Mouse (Mus musculus) gastrocnemius, adult 18-20 months (tissue): ENCODE results near the gene Gmppb. TPM values are rescaled to one million over a fixed set of nuclear protein-coding genes. Genes with fewer than 3 reads are reported as not detected.
"Not testable (repeated sequence)": the region's sequence is repeated elsewhere in the genome, so short reads cannot be mapped to it uniquely, and the experiment has no call there.

Experiments
- DNase-seq: peaks from one replicate; pipeline ENCODE4 v3.0.0; 2021; ENCODE audit warnings: low spot score
- long read RNA-seq, 2 experiments: library from polyadenylated mRNA; stranded (forward); transcript quantifications; one replicate each; pipeline ENCODE4 v2.0.0; 2021
- total RNA-seq, 2 experiments: library from RNA; stranded (reverse); gene quantifications; 2 replicates each; pipeline ENCODE4 v1.2.3; 2021

Gmppb gene
- total RNA-seq = 1 to 10 TPM; 4.0 to 4.4 TPM
- long read RNA-seq, experiment 1, partial matches to known transcripts = 0 of 2 reads
- long read RNA-seq, experiment 1, other reads (novel, unspliced or antisense) = 0 of 2 reads
- long read RNA-seq, experiment 2, partial matches to known transcripts = 0 of 4 reads
- long read RNA-seq, experiment 2, other reads (novel, unspliced or antisense) = 0 of 4 reads

GRCm38 (mm10) chr9:108049016-108049455 is at the start of gene Gmppb:
Gene Gmppb (plus strand): TSS chr9:108049242.
- peak; percentile 96 for DNase-seq

DNA sequence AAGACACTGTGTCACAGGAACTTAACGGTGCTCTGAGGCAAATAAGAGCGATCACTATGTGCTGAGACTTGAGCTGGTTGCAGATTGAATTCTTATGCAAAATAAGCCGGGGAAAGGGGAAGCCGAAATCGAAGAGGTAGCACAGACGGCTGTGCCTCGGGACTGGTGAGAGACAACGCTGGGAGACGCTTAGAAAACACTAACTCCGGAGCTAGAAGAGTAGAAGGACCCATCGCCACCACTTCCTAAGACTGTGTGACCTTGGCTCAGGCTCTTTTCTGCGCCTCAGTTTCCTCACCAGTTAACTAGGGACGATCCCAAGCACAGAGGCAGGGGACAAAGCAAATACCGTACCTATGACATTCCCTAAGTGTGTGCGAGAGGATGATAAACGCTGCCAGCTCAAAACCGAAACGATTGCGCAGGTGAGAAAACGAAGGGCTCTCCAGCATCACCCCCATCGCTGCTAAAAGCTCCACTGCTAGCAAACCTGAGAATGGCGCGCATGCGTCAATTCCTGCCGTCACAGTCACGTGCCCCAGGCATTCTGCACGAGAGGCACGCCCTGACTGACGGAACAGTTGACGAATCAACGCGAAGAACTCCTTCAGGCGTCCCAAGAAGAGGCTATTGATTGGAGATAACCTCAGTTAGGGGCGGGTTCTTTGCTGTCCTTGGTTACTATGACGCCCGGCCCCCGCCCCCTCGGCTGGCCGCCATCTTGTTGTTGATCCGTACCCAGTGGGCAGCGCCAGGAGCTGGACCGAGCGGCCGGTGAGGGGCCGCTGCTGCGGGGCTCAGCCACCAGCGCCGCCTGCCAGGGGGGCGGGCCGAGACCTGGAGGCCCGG is 46.9 kb upstream of the Gmppb start, which contains the start of gene Ip6k1:
Gene Ip6k1, plus strand, starts transcription at position 580 of the 849 bp plus-strand sequence.
- peak; percentile 100 for DNase-seq

DNA sequence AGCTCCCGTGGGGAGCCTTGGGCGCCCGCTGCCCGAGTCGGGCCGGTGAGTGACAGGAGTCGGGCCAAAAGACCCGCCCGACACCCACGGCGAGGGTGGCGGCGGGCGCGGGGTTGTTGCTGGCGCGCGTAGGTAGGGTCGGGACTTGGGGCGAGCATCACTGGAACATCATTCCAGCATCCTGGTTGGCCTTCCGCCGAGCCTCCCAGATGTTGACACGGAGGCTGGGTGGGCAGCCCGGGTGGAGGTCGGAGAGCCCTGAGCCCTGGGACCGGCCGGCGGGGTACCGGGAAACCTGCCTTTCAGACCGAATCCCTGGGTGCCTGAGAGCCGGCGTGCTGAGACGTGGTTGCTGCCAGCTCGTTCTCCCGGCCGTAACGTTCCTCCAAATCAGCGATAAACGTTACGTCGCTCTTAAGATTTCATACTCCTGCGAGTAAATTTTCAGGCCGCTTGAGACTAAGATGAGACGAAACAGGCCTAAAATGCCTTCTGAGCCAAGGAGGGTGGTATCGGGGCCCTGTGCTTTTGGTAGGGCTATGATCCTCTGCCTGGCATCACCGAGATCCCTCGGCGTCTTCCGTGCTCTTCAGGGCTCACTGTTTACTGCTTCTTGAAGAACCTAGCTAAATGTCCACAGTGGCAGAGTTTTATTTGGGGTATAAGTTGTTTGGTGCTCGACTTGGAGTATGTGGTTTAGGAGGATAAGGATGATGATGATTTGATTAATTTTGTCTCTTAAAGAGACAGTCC is 46.1 kb upstream of the Gmppb start:
- peak; percentile 37 for DNase-seq

GRCm38 (mm10) chr9:108003531-108003890 is 45.5 kb upstream of the Gmppb start:
- DNase-seq = no peak

DNA sequence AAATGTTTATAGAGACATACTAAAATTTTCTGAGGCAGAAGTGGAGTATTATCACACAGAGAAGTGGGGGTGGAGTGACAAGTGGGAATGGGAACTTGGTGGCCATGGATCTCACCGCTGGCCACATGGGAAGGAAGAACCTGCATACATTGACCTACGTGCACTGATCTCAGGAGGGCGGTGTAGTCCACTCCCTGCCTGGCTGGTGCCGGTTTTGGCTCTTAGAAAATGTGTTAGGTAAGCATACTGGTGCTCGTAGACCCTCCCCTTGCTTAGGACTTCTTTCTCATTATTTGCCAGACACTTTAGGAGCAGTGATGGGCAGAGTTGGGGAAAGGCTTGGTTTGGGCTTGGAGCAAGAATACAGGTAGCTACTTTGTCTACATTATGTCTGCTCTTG is 41.0 kb upstream of the Gmppb start:
- DNase-seq = no peak

- DNase-seq = no peak
These were observed 38.7 kb upstream of the Gmppb start for GRCm38 (mm10) chr9:108010385-108010784.

- DNase-seq = not testable (repeated sequence)
These were observed 35.5 kb upstream of the Gmppb start for GRCm38 (mm10) chr9:108013577-108013976.

- DNase-seq = no peak
These were observed 31.9 kb upstream of the Gmppb start for GRCm38 (mm10) chr9:108017127-108017526.

DNA sequence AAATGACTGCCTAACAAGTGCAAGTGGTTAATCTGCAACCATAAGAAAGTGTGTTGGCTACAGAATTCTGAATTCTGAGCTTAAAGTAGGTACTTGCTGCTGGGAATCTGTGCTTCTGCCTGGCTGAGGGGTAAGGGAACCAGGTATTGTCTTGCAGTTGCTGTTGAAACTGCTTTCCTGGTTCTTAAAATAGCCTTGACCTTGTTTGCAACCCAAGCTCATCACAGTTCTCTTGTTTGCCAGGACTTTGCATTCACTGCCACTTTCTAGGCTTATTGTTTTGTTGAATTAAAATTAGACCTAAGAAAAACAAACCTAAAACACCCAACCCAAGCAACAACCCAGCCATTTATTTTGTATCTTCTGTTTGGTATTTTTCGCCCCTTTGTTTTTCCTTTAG is 28.3 kb upstream of the Gmppb start:
- no peak for DNase-seq

DNA sequence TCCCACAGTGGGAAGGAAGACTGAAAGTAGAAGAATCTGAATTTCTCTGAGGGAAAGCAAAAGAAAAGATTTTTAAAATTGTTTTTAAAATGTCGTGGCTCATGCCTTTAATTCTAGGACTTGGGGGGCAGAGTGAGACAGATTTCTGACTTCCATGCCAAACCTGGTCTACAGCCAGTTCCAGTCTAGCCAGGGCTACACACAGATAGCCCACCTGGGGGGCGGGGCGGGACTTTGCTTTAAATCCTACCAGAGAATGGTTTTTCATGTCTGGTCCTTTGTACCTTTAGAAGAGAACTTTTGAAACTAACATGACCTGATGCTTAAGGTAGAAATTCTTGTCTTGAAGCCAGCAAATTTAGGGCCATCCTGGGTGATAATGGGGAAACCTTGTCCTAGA is 25.8 kb upstream of the Gmppb start:
- no peak for DNase-seq

- no peak for DNase-seq
These were observed 22.5 kb upstream of the Gmppb start for GRCm38 (mm10) chr9:108026584-108026983.

DNA sequence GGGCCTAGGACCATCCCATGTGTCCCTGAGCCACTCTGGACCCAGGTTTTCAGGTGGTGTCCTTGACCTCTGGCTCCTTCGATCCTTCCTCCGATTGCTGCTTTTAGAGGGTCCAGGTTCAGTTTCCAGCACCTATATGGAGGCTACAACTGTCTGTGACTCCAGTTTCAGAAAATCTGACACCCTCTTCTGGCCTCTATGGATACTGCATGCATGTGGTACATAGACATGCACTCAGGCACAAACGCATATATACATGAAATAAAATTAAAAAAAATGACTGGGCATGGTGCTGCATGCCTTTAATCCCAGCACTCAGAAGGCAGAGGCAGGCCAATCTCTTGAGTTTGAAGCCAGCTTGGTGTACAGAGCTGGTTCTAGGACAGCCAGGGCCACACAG is 21.2 kb upstream of the Gmppb start:
- DNase-seq = no peak

- no peak for DNase-seq
These were observed 16.9 kb upstream of the Gmppb start for GRCm38 (mm10) chr9:108032126-108032525.

DNA sequence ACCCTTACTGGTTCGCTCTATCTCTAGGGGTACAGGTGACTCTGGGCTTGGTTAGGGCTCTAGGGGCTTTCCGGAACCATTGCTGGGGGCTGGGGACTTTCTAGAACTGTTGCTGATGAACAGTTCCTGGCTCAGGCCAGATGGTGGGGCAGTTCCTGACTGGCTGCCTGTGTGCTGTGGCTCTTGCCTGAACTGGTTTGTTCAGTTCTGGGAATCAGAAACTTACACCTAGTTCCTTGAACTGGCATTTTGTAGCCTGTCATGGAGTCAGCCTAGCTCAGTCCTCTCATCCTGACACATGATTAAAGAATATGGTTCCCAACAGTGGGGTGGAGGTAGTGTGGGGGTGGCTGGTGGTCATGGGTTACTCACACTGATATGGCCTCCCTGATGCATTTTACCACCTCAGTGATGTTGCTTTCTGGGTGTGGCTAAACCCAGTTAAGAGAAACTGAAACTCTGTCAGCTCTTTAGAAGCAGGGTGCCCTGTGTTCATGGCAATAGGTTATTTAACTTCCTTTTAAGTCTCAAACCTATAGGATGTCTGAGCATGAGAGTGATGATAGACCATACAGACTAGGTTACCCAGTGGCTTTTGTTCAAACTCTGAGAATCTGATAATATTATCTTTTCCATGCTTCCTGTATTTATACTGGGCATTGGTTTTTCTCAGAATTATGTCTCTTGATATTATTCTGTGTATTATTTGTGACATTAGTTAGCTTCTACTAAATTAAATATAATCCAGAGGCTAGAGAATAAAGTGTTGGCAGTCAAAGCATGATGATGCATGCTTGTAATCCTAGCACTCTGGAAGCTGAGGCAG is 13.5 kb upstream of the Gmppb start:
- no peak for DNase-seq

DNA sequence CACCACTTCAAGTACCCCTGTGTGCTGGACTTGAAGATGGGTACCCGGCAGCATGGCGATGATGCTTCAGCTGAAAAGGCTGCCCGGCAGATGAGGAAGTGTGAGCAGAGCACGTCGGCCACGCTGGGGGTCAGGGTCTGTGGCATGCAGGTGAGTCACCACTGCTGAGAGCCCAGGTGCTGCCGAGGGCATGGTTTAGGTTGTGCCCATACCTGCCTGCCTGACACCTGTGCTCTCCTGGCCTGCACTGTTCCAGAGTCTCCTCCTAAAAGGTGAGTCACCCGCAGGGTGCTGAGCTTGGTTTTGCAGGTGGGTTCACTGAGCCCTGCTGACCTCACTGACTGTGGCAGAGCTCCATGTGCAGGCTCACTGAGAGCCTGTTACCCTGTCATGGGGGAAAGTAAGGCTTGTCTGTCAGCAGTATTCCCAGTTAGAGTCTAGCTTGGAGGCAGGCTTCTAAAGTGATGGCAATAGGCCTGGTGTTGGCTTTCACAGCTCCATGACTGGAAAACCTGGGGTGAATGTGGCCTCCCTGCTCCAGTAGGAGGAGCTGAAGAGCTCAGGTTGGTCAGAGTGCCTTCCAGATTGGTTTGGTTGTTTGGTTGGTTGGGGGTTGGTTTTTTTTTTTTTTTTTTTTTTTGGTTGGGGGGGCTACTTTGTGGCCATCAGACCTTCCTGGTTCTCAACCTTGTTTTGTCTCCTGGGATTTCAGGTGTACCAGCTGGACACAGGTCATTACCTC is 4.1 kb upstream of the Gmppb start:
- DNase-seq = no peak

DNA sequence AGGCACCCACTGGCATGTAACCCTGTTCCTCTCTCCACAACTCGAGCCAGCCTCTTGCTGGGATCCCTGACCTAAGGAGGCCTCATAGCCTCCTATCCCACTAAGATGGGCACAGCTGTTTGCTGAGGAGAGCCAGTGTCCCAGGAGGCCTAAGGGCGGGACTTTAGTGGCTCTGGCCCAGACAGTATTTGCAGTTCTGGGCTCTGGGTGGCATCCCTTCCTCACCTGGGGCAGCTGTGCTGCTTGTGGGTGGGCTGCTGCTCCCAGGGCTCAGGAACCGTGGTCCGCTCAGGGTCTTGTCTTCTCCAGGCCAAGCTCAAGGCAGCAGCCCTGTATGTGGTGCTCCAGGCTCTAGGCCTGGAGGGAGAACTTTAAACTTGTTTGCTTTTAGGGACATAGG is 2.5 kb upstream of the Gmppb start:
- DNase-seq = no peak

- no peak for DNase-seq
These were observed 1.2 kb upstream of the Gmppb start for GRCm38 (mm10) chr9:108047601-108048565.

GRCm38 (mm10) chr9:108048566-108048955 is 481 bp upstream of the Gmppb start:
- DNase-seq = no peak

GRCm38 (mm10) chr9:108049561-108050251 is 664 bp downstream of the Gmppb start:
- no peak for DNase-seq
